Mouse (Mus musculus) embryonic facial prominence, embryonic 10.5 days (tissue): ENCODE results near the gene 2310007B03Rik. TPM values are rescaled to one million over a fixed set of nuclear protein-coding genes. Genes with fewer than 3 reads are reported as not detected.

Experiments
- DNase-seq: peaks from one replicate; pipeline ENCODE4 v3.0.0-alpha.2; 2017; ENCODE audit warnings: low spot score
- H3K27ac ChIP-seq: fragments of 300-500 bp; sonication (generic); replicated peaks from 2 replicates; pipeline ENCODE4 v1.5.1; 2016; ENCODE audit warnings: mild to moderate bottlenecking
- H3K27me3 ChIP-seq: fragments of 300-500 bp; sonication (generic); replicated peaks from 2 replicates; pipeline ENCODE4 v1.6.1; 2016; ENCODE audit warnings: low read depth, mild to moderate bottlenecking; ENCODE audit not compliant: poor library complexity, severe bottlenecking
- H3K36me3 ChIP-seq: fragments of 300-500 bp; sonication (generic); replicated peaks from 2 replicates; pipeline ENCODE4 v1.6.1; 2016; ENCODE audit warnings: mild to moderate bottlenecking, moderate library complexity
- H3K4me1 ChIP-seq: fragments of 300-500 bp; sonication (generic); 2 replicates; pipeline ENCODE4 v1.6.1; 2016
- H3K4me3 ChIP-seq: fragments of 300-500 bp; sonication (generic); 2 replicates; pipeline ENCODE4 v1.5.1; 2016; ENCODE audit warnings: mild to moderate bottlenecking, moderate library complexity
- H3K9me3 ChIP-seq: fragments of 300-500 bp; sonication (generic); 2 replicates; pipeline ENCODE4 v1.6.1; 2016; ENCODE audit warnings: mild to moderate bottlenecking
- WGBS: fragments of 180-500 bp; shearing (Covaris S2); methylation state at CpG from one replicate; pipeline ENCODE4 v1.1.7; 2016; 5-methylcytosine and 5-hydroxymethylcytosine counted together
- polyA plus RNA-seq: library from polyadenylated mRNA; unstranded; fragments of >200 nt; fragmentation: Nextera tagmentation; extraction: Ambion mirVana; gene quantifications from 2 replicates; pipeline ENCODE4 v1.2.1, GENCODE M21; 2016

The 2310007B03Rik gene
- polyA plus RNA-seq, 1 experiment from 2014 or later, result 0.87 TPM

- peaks cover 40% of the 10 kb centered on the region for H3K4me1 ChIP-seq
- H3K4me3 ChIP-seq, result peak overlapping the region; percentile 56
Measured at GRCm38 (mm10) chr1:93175849-93176248, 15.1 kb upstream of the 2310007B03Rik start.

DNA sequence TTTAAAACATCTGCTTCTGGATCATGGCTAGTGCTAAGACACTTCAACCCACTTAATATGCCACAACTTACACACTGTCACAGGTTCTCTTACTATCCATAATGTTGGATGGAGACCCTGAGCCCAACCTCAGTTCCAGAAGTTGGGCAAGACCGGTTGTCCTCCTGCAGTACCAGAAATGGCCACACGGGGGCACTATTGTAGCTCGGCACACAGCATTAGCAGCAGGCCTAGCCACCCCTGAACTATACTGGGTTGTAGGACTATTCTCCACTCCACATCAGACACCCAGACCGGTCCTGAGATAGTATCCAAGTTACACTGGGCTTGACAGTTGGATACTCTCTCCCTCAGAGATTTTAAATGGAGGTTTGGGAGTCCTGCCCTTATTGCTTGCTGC is 13.7 kb upstream of the 2310007B03Rik start:
- DNase-seq, result peak; percentile 93
- 0 out of 2 replicates have a peak overlapping the region, but pooled peaks have one; percentile 89 for H3K27ac ChIP-seq
- no peaks in the 10 kb centered on the region for H3K9me3 ChIP-seq
- no peak overlapping the region for H3K4me3 ChIP-seq
- 4% methylated on average over 4 of the region's 4 CpGs for WGBS
- H3K36me3 ChIP-seq, result no peaks in the 10 kb centered on the region
- peaks cover 34% of the 10 kb centered on the region for H3K4me1 ChIP-seq
- H3K27me3 ChIP-seq, result peaks cover 40% of the 10 kb centered on the region

More at GRCm38 (mm10) chr1:93175849-93176248, 15.1 kb upstream of the 2310007B03Rik start:
- H3K27me3 ChIP-seq, result peaks cover 40% of the 10 kb centered on the region
- H3K36me3 ChIP-seq, result no peaks in the 10 kb centered on the region
- 12% methylated on average over 6 of the region's 6 CpGs for WGBS
- peak; percentile 38 for DNase-seq
- H3K27ac ChIP-seq, result peak overlapping the region; percentile 89
- no peaks in the 10 kb centered on the region for H3K9me3 ChIP-seq

- peaks cover 42% of the 10 kb centered on the region for H3K4me1 ChIP-seq
- H3K27ac ChIP-seq, result no peak overlapping the region
- no peaks in the 10 kb centered on the region for H3K36me3 ChIP-seq
- H3K27me3 ChIP-seq, result peaks cover 40% of the 10 kb centered on the region
- 63% methylated on average over 4 of the region's 4 CpGs for WGBS
- no peak overlapping the region for H3K4me3 ChIP-seq
- no peak for DNase-seq
- H3K9me3 ChIP-seq, result no peaks in the 10 kb centered on the region
Measured at GRCm38 (mm10) chr1:93173665-93174064, 12.9 kb upstream of the 2310007B03Rik start.

GRCm38 (mm10) chr1:93168295-93168775 is 7.6 kb upstream of the 2310007B03Rik start, which contains the start of gene Crocc2:
Gene Crocc2 (plus strand): TSS chr1:93168725.
- Histone ChIP-seq H3K4me1 (peaks cover 13% of the 10 kb centered on the region), H3K9me3 (no peaks in the 10 kb centered on the region), H3K4me3 (no peak within 1 kb of the TSS), H3K27ac (no peak within 1 kb of the TSS), H3K36me3 (no peaks in the 10 kb centered on the region), H3K27me3 (peaks cover 3% of the 10 kb centered on the region; the same call in 1 of the 2 replicates)
- 46% methylated on average over 10 of the region's 10 CpGs for WGBS
- no peak for DNase-seq

DNA sequence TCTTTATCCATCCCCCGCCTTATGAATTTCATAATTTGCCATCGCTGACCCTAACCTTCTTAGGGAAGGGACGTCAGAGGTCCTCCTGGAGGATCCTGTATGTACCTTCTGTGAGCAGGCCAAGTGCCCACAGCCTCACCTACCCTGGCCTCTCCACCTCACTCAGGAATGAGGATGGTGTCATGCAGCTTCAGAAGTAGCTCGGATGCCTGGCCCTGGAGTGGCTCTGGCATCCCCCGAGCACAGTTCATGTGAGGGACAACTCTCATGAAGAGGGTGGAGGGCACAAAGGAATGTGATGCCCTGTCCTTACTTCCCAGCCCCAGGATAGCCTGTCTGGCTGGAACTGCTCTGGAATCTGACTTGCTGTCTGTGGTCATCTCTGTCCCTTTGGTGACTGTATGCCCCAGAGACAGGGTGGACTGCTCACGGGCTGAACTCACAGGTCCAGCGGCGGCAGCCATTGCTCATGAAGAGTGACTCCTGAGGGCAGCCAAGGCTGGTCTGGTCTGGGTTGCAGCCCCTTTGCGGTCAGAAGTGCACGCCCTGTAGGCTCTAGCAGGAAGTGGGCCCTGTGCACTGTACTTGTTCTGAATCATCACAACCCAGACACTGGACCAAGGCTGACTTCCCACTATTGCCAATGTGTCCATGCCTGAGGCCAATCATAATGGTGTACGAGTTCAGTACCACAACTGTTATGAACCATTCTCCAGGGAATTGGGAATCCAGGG is 5.8 kb upstream of the 2310007B03Rik start:
- Histone ChIP-seq H3K27ac (no peak overlapping the region), H3K36me3 (no peaks in the 10 kb centered on the region), H3K4me1 (peaks cover 16% of the 10 kb centered on the region), H3K9me3 (no peaks in the 10 kb centered on the region), H3K27me3 (no peaks in the 10 kb centered on the region), H3K4me3 (no peak overlapping the region)
- no peak for DNase-seq
- 82% methylated on average over 11 of the region's 11 CpGs for WGBS

DNA sequence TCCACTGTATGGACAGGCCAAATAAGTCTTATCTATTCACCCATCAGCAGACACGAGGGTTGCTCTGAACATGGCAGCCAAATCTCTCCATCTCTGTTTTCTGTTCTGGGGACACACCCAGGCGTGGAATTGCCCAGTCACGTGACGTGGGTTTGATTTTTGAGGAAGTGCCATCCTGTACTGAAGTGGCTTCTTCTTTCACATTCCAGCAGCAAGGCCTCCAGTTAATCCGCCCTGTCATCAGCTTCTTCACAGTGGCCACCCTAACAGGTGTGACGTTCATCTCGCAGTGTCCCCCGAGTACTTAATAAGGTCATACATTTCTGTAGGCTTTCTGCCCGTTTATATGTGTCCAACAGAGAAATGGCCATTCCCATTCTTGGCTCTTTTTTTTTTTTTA is 4.7 kb upstream of the 2310007B03Rik start:
- H3K9me3 ChIP-seq, result no peaks in the 10 kb centered on the region
- H3K36me3 ChIP-seq, result no peaks in the 10 kb centered on the region
- DNase-seq, result no peak
- H3K4me3 ChIP-seq, result no peak overlapping the region
- no peak overlapping the region for H3K27ac ChIP-seq
- WGBS, result 86% methylated on average over 9 of the region's 9 CpGs
- H3K4me1 ChIP-seq, result peaks cover 25% of the 10 kb centered on the region
- H3K27me3 ChIP-seq, result no peaks in the 10 kb centered on the region

DNA sequence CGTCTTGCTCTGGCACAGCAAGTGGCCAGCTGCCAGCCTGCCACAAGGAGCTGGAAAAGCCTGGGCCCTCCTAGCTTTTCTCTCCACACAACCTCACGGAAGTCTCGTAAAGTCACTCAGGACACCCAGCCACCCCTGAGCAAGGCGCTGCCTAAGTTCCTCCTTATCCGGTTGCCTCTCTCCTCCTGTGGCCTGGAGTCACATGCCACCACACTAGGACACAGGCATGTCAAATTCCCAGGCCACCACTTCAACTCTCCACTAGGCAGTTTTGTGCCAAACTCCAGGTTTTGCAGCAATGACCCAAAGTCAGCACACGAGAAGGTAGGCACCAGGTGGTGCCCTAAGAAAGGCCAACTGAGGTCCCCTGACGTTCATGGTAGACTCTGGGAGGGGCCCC is 1.8 kb upstream of the 2310007B03Rik start:
- Histone ChIP-seq H3K36me3 (no peaks in the 10 kb centered on the region), H3K4me1 (peaks cover 18% of the 10 kb centered on the region), H3K27ac (no peak overlapping the region), H3K4me3 (no peak overlapping the region), H3K27me3 (no peaks in the 10 kb centered on the region), H3K9me3 (no peaks in the 10 kb centered on the region)
- no peak for DNase-seq
- 85% methylated on average over 7 of the region's 7 CpGs for WGBS

- no peak for DNase-seq
- Histone ChIP-seq H3K27ac (no peak overlapping the region), H3K36me3 (no peaks in the 10 kb centered on the region), H3K9me3 (no peaks in the 10 kb centered on the region), H3K4me3 (no peak overlapping the region), H3K27me3 (no peaks in the 10 kb centered on the region), H3K4me1 (peaks cover 18% of the 10 kb centered on the region)
- WGBS, result 82% methylated on average over 10 of the region's 10 CpGs
Measured at GRCm38 (mm10) chr1:93161921-93162320, 1.2 kb upstream of the 2310007B03Rik start.

- Histone ChIP-seq H3K27ac (0 out of 2 replicates have a peak overlapping the region, but pooled peaks have one; percentile 37), H3K9me3 (no peaks in the 10 kb centered on the region), H3K4me1 (peaks cover 18% of the 10 kb centered on the region), H3K36me3 (no peaks in the 10 kb centered on the region), H3K27me3 (no peaks in the 10 kb centered on the region), H3K4me3 (no peak overlapping the region)
- no peak for DNase-seq
- 70% methylated on average over 8 of the region's 8 CpGs for WGBS
Measured at GRCm38 (mm10) chr1:93161350-93161749, 602 bp upstream of the 2310007B03Rik start.

GRCm38 (mm10) chr1:93159566-93160500 is 915 bp downstream of the 2310007B03Rik start:
- Histone ChIP-seq H3K36me3 (no peaks in the 10 kb centered on the region), H3K27me3 (no peaks in the 10 kb centered on the region), H3K4me3 (no peak overlapping the region), H3K4me1 (peaks cover 18% of the 10 kb centered on the region), H3K27ac (no peak overlapping the region), H3K9me3 (no peaks in the 10 kb centered on the region)
- 85% methylated on average over 21 of the region's 21 CpGs for WGBS
- no peak for DNase-seq

DNA sequence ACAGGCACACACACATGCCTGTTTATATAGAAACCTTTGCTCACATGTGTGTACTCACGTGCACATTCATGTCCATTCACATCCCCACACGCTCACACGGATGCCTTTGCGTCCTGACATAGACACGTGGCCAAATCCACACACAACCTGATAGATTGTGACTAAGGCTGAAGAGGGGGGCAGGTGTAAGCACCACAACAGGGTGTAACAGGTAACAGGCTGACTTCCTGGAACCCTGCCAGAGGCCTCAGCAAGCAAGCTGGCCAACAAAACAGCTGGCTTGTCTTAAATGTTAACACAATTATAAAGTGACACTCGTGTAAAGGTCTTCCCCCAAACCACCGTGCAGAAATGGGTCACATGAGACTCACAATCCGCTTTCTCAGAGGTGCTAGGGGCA is 1.8 kb downstream of the 2310007B03Rik start:
- H3K4me1 ChIP-seq, result peaks cover 18% of the 10 kb centered on the region
- no peak overlapping the region for H3K27ac ChIP-seq
- no peaks in the 10 kb centered on the region for H3K36me3 ChIP-seq
- no peak for DNase-seq
- no peak overlapping the region for H3K4me3 ChIP-seq
- H3K27me3 ChIP-seq, result no peaks in the 10 kb centered on the region
- WGBS, result 87% methylated on average over 8 of the region's 8 CpGs
- H3K9me3 ChIP-seq, result no peaks in the 10 kb centered on the region

- Histone ChIP-seq H3K27me3 (no peaks in the 10 kb centered on the region), H3K27ac (no peak overlapping the region), H3K4me3 (no peak overlapping the region), H3K4me1 (peaks cover 18% of the 10 kb centered on the region), H3K36me3 (no peaks in the 10 kb centered on the region), H3K9me3 (no peaks in the 10 kb centered on the region)
- DNase-seq, result no peak
- 80% methylated on average over 4 of the region's 4 CpGs for WGBS
Measured at GRCm38 (mm10) chr1:93157566-93157965, 3.2 kb downstream of the 2310007B03Rik start.
